Mouse (Mus musculus): Measurements from ENCODE around the gene Pllp.
A peak's percentile ranks its signal among the peaks of the same experiment; 100 is the strongest.

Pllp gene

GRCm38 (mm10) chr8:94695994-94696384 lies at the start of gene Pllp:
Gene Pllp (minus strand): TSS chr8:94696278.
- DNase-seq = no peak

- no peak for DNase-seq
Observed at GRCm38 (mm10) chr8:94745476-94746184, 49.6 kb upstream of the Pllp start, which contains the start of gene Ccl22. Gene Ccl22 (plus strand): TSS chr8:94745590.

- DNase-seq = no peak
Observed at GRCm38 (mm10) chr8:94744972-94745371, 48.9 kb upstream of the Pllp start.

- no peak for DNase-seq
Observed at GRCm38 (mm10) chr8:94744484-94744883, 48.4 kb upstream of the Pllp start.

GRCm38 (mm10) chr8:94741726-94742125 lies 45.6 kb upstream of the Pllp start:
- DNase-seq = no peak

- DNase-seq = no peak
Observed at GRCm38 (mm10) chr8:94740591-94740990, 44.5 kb upstream of the Pllp start.

GRCm38 (mm10) chr8:94739829-94740228 lies 43.8 kb upstream of the Pllp start:
- DNase-seq = no peak

- DNase-seq = no peak
Observed at GRCm38 (mm10) chr8:94735426-94736094, 39.5 kb upstream of the Pllp start.

GRCm38 (mm10) chr8:94734735-94735350 lies 38.8 kb upstream of the Pllp start:
- no peak for DNase-seq

GRCm38 (mm10) chr8:94733821-94734465 lies 37.9 kb upstream of the Pllp start:
- DNase-seq = no peak

- DNase-seq = no peak
Observed at GRCm38 (mm10) chr8:94729301-94729700, 33.2 kb upstream of the Pllp start.

- DNase-seq = no peak
Observed at GRCm38 (mm10) chr8:94725998-94726397, 29.9 kb upstream of the Pllp start.

- DNase-seq = no peak
Observed at GRCm38 (mm10) chr8:94716841-94717240, 20.8 kb upstream of the Pllp start.

GRCm38 (mm10) chr8:94715871-94716270 lies 19.8 kb upstream of the Pllp start:
- no peak for DNase-seq

- DNase-seq = no peak
Observed at GRCm38 (mm10) chr8:94714556-94714955, 18.5 kb upstream of the Pllp start.

GRCm38 (mm10) chr8:94711160-94711718 lies 15.2 kb upstream of the Pllp start:
- no peak for DNase-seq

- DNase-seq = no peak
Observed at GRCm38 (mm10) chr8:94710336-94710735, 14.3 kb upstream of the Pllp start.

GRCm38 (mm10) chr8:94706732-94707395 lies 10.8 kb upstream of the Pllp start:
- DNase-seq = no peak

GRCm38 (mm10) chr8:94705581-94706245 lies 9.6 kb upstream of the Pllp start:
- DNase-seq = no peak

GRCm38 (mm10) chr8:94704669-94704984 lies 8.5 kb upstream of the Pllp start:
- no peak for DNase-seq

- peak; percentile 83 to 91 for DNase-seq
Observed at GRCm38 (mm10) chr8:94703972-94704668, 8.0 kb upstream of the Pllp start.
